Mouse (Mus musculus) kidney, adult 9 months (tissue): ENCODE results near the gene Ccdc17.

Source experiments
- DNase-seq: peaks from one replicate; pipeline ENCODE4 v3.0.0; 2022

Gene Ccdc17

GRCm38 (mm10) chr4:116596379-116596778 is at the start of gene Ccdc17:
Gene Ccdc17, plus strand, starts transcription at chr4:116596654.
- peak; percentile 16 for DNase-seq

DNA sequence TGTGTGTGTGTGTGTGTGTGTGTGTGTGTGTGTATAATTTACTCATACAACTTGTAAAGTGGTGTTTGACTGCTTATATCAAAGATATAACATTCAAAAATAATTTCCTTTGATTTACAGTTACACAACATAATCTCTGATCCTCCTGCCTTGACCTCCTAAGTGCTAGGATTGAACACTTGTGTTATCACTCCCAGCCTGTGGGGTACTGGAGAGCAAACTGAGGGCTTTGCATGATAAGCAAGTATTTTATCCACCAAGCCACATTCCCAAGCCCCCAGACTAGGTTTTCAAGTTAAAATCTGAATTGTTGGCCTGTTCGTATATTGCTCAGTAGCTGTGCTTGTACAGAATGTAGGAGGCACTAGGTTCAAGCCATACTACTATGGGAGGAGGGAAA is 46.0 kb upstream of the Ccdc17 start:
- no peak for DNase-seq

DNA sequence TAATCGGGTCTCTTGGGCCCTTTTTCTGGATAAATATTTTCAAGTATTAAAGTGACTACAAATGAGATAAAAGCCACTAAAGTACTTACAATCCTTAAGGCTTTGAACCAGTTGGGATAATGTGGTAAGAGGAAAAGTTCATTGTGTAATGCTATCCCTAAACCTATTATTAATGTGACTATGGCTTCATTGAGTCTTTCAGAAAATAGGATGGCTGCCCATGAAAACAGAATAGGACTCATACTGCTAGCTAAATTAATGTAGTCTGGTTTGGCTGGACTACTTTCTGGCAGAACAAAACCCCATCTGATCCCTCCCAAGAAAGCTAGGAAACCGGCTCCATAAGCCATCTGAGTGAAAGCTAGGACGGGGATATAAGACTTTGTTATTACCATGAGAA is 43.4 kb upstream of the Ccdc17 start:
- DNase-seq = no peak

DNA sequence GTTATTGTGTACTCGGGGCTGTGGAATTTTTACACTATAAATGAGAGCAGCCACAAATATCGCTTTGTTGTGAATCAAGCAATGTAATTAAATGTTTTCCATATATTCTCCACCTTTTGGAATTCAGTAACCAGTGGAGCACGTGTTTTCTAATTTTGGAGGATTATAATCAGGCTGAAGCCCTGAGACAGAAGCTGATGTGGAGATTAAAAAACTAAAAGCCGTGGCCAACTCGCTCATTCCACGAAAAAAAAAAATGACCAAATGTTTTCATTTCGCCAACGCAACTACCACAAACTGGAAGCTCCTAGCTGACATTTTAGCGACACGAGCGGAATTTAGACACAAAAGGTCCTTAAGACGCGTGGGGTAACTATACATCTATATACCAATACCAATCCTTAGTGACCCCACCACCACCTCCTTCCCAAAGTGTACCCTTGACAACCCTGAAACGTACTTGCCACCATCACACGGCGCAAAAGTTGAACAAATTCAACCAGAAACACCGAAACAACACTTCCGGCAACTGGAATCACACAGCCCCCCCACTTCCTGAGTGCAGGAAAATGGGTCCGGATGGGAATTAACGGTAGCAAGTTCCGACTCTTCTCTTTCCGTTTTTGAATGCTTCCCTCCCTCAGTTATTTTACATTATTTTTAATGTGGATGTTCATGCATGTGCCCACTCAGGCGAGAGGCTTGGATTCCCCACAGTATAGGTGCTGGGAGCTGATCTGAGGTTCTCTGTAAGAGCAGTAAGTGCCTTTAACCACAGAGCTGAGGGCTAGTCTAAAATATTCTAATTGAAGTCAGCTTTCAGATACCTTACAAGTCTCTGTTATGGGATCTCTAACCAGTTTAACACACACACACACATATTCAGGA is 40.8 kb upstream of the Ccdc17 start, which contains the start of gene Tmem69:
Gene Tmem69 (minus strand): TSS at position 524 of the 888 bp plus-strand sequence.
- peak; percentile 86 for DNase-seq

DNA sequence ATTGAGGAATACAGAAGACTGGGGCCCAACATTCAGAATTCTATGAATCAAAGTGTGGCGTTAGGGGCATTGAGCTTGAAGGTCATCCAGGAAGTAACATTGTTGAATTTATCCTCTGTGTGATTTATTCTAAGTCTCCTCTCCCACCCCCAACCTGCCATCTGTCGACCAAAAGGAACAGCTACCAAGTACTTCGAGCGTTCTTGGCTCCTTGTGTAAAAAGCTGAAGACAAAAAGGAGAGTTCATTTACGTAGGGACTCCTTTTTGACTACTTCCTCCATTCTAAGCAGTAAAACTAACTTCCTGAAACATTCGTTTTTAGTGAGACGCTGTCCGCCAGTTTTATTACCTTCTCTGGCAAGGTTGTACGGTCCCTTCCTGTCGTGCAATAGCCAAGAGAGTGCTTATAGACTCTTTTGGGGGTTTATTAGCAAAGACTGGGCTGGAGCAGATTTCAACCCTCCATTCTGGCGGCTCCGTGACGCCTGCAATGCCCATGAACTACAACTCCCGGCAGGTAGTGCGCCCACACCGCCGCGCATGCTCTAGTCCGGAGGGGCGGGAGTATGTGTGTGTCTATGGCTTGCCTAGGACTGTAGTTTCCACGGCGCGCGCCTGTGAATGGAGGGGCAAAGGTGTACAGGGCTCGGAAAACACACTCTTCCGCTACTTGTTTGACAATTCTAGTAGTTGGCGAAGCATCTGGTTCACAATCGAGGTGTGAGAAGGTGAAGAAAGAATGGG is 39.7 kb upstream of the Ccdc17 start:
- DNase-seq = peak; percentile 97

DNA sequence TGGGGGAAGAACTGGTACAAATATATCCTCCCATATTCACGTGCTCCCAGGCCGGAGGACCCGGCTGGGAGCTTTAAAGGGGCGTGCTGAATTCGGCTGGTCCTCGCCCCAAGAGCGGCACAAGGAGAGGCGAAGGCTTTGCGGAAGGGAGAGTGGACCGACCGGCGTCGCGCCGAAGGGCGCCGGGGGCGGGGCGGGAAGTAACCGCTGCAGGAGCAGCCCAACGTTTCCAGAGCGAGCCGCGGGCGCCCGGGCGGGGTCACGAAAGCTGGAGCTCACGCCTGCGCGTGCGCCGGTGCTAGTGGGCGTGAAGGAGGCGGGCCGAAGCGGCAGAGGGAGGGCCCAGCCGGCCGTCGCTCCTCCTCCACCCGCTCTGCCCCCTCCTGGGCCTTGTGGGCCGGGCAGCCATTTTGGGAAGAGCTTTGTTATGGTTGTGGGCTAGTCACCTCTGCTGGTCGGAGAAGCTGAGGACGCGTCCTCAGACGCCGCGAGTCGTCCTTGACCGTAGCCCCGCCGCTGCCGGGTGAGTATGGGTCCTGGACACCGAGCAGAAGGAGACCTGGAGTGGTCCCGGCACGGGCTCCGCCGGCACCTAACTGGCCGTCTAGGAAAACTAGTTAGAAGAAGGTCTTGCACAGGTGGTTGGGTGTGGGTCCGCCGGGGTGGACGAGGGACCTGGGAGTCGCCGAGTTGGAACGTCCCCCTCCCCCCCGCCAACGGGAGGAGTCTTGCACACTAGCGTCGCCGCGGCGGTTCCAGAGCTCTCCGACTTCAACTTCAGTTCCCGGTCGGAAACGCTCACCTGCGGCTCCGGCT is 38.9 kb upstream of the Ccdc17 start, which contains the start of gene Gpbp1l1:
Gene Gpbp1l1 (plus strand): TSS at position 353 of the 816 bp plus-strand sequence.
- peak; percentile 98 for DNase-seq

DNA sequence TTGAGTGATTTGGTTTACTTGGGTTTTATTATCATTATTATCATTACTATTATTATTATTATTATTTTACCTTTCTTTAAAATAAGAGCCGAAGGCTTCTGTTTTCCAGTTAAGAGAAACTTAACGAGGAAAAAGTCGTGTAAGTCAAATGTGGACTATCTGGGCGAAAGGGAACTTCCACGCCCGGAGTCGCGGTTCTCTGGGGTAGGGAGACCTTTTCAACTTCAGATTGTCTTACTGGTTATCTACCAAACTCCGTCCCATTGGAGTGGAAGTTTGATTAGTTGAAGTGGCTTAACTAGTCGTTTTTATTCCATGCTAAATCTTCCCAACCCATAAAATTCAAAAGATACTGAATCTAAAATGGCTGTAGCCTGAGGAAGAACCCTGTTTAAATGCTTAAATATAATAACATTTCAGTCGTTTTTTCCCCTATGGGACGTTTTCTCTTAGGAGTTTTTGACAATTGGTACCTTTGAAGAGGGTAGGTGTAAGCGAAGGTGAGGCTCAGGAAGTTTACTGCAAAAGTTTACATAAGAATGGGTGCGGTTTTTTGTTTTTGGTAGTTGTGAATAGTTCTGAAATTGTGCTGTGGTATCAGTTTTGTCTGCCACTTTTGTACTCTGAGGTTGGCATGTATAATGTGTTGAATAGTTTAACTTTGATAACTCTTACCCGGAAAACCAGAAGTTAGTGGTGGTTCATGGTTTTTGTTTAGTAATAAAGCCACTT is 38.1 kb upstream of the Ccdc17 start:
- no peak for DNase-seq

GRCm38 (mm10) chr4:116595793-116596192 is 661 bp upstream of the Ccdc17 start:
- peak; percentile 29 for DNase-seq

DNA sequence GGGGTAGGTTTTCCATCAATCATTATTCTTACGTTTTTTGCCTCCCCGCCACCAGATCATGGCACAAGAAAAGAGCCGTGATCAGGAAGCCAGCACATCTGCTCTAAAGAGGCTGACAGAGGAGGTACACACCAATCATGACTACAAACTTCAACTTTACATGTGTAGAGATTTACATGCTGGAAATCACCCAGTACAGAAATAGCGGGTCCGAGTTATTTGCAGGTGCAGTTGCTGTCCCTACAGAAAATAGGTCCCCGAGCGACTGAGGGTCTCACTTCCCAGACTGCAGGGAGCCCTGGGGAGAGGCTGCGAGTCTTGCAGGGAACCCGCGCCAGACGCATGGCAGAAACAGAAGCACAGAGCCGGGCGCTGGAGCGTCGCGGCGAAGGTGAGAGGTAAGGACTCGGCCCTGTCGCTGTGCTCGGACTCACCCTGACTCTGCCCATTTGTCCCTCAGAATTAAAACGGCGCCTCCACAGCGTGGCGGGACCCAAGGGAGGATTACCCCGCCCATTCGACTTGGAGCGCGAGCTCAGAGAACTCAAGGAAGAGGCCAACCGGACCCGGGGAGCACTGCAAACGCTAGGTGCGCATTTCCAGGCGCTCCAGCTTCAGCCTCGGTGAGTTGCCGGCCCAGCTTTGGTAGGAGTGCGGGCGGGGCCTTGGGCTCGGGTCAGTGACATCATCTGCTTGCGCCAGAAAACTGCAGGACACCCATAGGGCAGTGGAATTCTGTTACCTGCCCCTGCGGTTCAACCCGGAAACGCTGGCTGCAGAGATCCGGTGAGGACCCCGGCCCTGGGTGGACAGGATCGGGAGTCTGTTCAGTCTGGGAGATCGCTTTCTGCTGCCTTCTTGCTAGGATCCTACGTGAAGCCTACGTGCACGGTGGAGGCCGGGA is 776 bp downstream of the Ccdc17 start:
- DNase-seq = peak; percentile 95

GRCm38 (mm10) chr4:116612621-116613020 is 16.2 kb downstream of the Ccdc17 start:
- DNase-seq = no peak

GRCm38 (mm10) chr4:116615237-116615636 is 18.8 kb downstream of the Ccdc17 start:
- no peak for DNase-seq

GRCm38 (mm10) chr4:116624831-116625230 is 28.4 kb downstream of the Ccdc17 start:
- no peak for DNase-seq

GRCm38 (mm10) chr4:116626658-116627358 is 30.4 kb downstream of the Ccdc17 start:
- DNase-seq = peak; percentile 77

DNA sequence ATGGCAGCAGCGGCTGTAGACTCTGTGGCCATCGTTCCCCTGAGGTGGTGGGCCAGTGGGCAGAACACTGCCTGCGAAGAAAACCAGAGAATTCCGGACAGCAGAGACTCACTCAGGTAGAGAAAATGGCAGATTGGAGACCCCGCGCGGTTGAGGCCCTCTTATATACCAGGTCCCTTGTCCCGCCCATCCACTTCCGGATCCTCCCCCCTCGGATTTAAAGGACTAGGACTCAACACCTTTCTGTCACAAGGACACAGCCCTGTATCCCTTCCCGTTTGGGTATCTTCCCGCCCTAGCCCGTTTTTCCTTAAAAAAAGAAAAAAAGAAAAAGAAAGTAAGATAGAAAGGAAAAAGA is 30.9 kb downstream of the Ccdc17 start:
- peak; percentile 96 for DNase-seq

- peak; percentile 91 for DNase-seq
Observed at GRCm38 (mm10) chr4:116627722-116628662, 31.5 kb downstream of the Ccdc17 start, which contains the start of gene Nasp. Gene Nasp, minus strand, starts transcription at chr4:116627941.

DNA sequence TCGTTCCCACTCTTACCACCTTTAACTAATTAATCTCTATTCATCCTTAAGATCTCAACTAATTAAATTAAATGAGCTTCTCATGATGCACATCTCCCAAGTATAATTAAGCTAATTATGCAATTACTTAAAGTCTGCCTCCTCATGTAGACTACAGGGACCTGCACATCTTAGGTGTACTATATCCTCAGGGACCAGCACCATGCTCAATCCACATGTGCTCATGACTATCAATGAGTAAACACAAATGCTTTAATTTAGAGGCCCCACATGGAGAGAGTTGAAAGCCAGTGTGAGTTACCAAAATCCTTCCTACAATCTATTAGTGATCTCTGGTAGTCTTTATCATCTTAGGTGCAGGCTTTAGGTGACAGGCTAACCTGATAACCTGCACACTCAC is 38.7 kb downstream of the Ccdc17 start:
- DNase-seq = no peak

- peak; percentile 4 for DNase-seq
Observed at GRCm38 (mm10) chr4:116638821-116639220, 42.4 kb downstream of the Ccdc17 start.

GRCm38 (mm10) chr4:116642071-116642470 is 45.6 kb downstream of the Ccdc17 start:
- no peak for DNase-seq

- DNase-seq = peak; percentile 55
Observed at GRCm38 (mm10) chr4:116644326-116644725, 47.9 kb downstream of the Ccdc17 start.
